Mouse (Mus musculus): ENCODE measurements at regions not wholly inside any gene's neighbourhood (a gene's known extent, or its start where the extent isn't known, plus 50 kb on each side); places are given as distances from the start of the nearest gene placed in this dataset.

DNA sequence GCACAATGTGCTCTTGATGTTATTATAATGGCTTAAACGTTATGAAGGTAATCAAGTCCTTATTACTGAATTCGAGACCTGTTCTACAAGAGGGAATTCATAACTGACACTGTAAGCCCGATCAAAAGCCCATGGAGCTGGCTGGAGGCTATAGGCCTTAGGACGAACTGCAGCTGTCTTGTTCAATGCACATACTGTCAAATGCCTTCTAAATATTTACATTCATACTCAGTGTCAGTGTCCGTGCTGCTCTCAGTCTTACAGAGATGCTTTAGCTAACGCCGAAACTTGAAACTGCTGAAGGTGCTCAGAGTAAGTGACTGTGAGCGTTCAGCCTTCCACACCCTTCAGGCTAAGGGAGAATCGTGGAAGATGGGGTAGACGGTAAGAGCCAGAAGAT is 67.9 kb upstream of the Cnep1r1 start:
- Histone ChIP-seq H3K9me3 (replicated peaks; ENCODE audit: insufficient read depth, low read length) (no peaks in the 10 kb centered on the region), H3K9ac (ENCODE audit: control insufficient read depth, low read depth, low read length, poor library complexity, severe bottlenecking) (no peak overlapping the region), H3K27ac (ENCODE audit: control insufficient read depth, low read depth, low read length) (no peak overlapping the region), H3K4me1 (ENCODE audit: control insufficient read depth in 1 of 2, insufficient read depth in 2 of 2, low read length in 2 of 2) (no peaks in the 10 kb centered on the region), H3K4me3 (ENCODE audit: control insufficient read depth in 1 of 2, insufficient read depth in 1 of 2, low read depth in 2 of 2, low read length in 2 of 2) (no peak overlapping the region), H3K27me3 (ENCODE audit: control insufficient read depth in 1 of 2, insufficient read depth in 2 of 2, low read length in 2 of 2) (no peaks in the 10 kb centered on the region), H3K36me3 (ENCODE audit: control insufficient read depth in 1 of 2, insufficient read depth in 2 of 2, low read length in 2 of 2) (no peaks in the 10 kb centered on the region), H3K79me2 (ENCODE audit: control insufficient read depth, insufficient read depth, low read length, poor library complexity) (no peaks in the 10 kb centered on the region)
- DNase-seq (ENCODE audit: low read depth, low spot score), result no peak
- TF ChIP-seq MEF2A (IDR thresholded peaks at IDR 0.05; ENCODE audit: extremely low read depth, insufficient replicate concordance, low read depth, low read length, poor library complexity, severe bottlenecking), result no peak
- TF ChIP-seq USF2 (IDR thresholded peaks at IDR 0.05; ENCODE audit: borderline replicate concordance in 1 of 2, insufficient read depth in 1 of 2, low read depth in 1 of 2, low read length in 2 of 2), result no peak
- TF ChIP-seq ZKSCAN1 (IDR thresholded peaks at IDR 0.05; ENCODE audit: low read depth, low read length), result no peak
- no peak for TF ChIP-seq MAZ (IDR thresholded peaks at IDR 0.05; ENCODE audit: low read depth, low read length)
- no peak for TF ChIP-seq USF1 (IDR thresholded peaks at IDR 0.05; ENCODE audit: low read depth, low read length)
- no peak for TF ChIP-seq ELF1 (IDR thresholded peaks at IDR 0.05; ENCODE audit: low read depth, low read length)
- TF ChIP-seq MXI1 (IDR thresholded peaks at IDR 0.05; ENCODE audit: low read depth, low read length), result no peak
- no peak for TF ChIP-seq TAL1 (IDR thresholded peaks at IDR 0.05; ENCODE audit: low read length)
- TF ChIP-seq CHD1 (IDR thresholded peaks at IDR 0.05; ENCODE audit: low read depth, low read length), result no peak
- no peak for TF ChIP-seq BHLHE40 (IDR thresholded peaks at IDR 0.05; ENCODE audit: borderline replicate concordance, low read depth, low read length)
- TF ChIP-seq ZNF384 (IDR thresholded peaks at IDR 0.05; ENCODE audit: low read depth, low read length), result no peak
- no peak for TF ChIP-seq GATA1 (IDR thresholded peaks at IDR 0.05; ENCODE audit: low read depth, low read length)
- no peak for TF ChIP-seq ZC3H11A (IDR thresholded peaks at IDR 0.05; ENCODE audit: low read depth, low read length)
- TF ChIP-seq POLR2A (IDR thresholded peaks at IDR 0.05; ENCODE audit: control insufficient read depth in 1 of 2, insufficient read depth in 1 of 2, low read depth in 1 of 2, low read length in 2 of 2, poor library complexity in 1 of 2), result no peak

DNA sequence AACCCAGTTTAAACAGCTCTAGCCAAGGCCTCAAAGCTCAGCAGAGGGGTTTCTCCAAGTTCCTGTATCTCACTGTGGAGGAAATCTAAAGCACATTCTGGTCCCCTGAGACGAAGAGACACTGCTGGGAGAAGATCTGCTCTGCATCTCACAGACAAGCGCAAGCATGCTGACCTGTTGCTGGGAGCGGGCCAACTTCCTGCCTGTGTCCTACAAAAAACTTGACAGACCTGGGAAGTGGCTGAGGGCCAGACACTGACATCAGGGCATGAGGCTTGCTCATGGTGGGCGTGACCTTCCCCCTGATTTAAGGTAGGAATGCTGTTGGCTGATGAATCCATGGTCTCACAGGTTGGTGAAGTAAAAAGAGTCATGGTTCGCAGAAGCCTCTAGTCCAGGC is 69.5 kb upstream of the Cnep1r1 start:
- Histone ChIP-seq H3K36me3 (ENCODE audit: control insufficient read depth in 1 of 2, insufficient read depth in 2 of 2, low read length in 2 of 2) (no peaks in the 10 kb centered on the region), H3K9ac (ENCODE audit: control insufficient read depth, low read depth, low read length, poor library complexity, severe bottlenecking) (no peak overlapping the region), H3K4me3 (ENCODE audit: control insufficient read depth in 1 of 2, insufficient read depth in 1 of 2, low read depth in 2 of 2, low read length in 2 of 2) (no peak overlapping the region), H3K79me2 (ENCODE audit: control insufficient read depth, insufficient read depth, low read length, poor library complexity) (no peaks in the 10 kb centered on the region), H3K9me3 (replicated peaks; ENCODE audit: insufficient read depth, low read length) (no peaks in the 10 kb centered on the region), H3K4me1 (ENCODE audit: control insufficient read depth in 1 of 2, insufficient read depth in 2 of 2, low read length in 2 of 2) (no peaks in the 10 kb centered on the region), H3K27me3 (ENCODE audit: control insufficient read depth in 1 of 2, insufficient read depth in 2 of 2, low read length in 2 of 2) (no peaks in the 10 kb centered on the region), H3K27ac (ENCODE audit: control insufficient read depth, low read depth, low read length) (no peak overlapping the region)
- TF ChIP-seq ETS1 (IDR thresholded peaks at IDR 0.05; ENCODE audit: low read depth, low read length) (no peak), POLR2AphosphoS5 (IDR thresholded peaks at IDR 0.05; ENCODE audit: borderline replicate concordance, low read depth, low read length) (no peak), MXI1 (IDR thresholded peaks at IDR 0.05; ENCODE audit: low read depth, low read length) (no peak), NELFE (IDR thresholded peaks at IDR 0.05; ENCODE audit: low read depth, low read length) (no peak), POLR2AphosphoS2 (IDR thresholded peaks at IDR 0.05; ENCODE audit: low read length) (no peak), JUND (IDR thresholded peaks at IDR 0.05; ENCODE audit: low read depth, low read length) (no peak), MYC (IDR thresholded peaks at IDR 0.05; ENCODE audit: low read depth, low read length) (no peak), MYB (IDR thresholded peaks at IDR 0.05; ENCODE audit: low read depth, low read length) (no peak), BHLHE40 (IDR thresholded peaks at IDR 0.05; ENCODE audit: borderline replicate concordance, low read depth, low read length) (no peak)
- no peak for DNase-seq (ENCODE audit: low read depth, low spot score)

Data from MEL (cell line).